Mouse (Mus musculus): ENCODE measurements around the gene Lamb3. TPM values are rescaled to one million over a fixed set of nuclear protein-coding genes. Genes with fewer than 3 reads are reported as not detected.
A peak's percentile ranks its signal among the peaks of the same experiment; 100 is the strongest.

Lamb3 gene
- total RNA-seq, 2 experiments from 2014 or later: 2.4 to 3.2 TPM

GRCm38 (mm10) chr1:193200640-193201382, 6.7 kb upstream of the Lamb3 start:
- DNase-seq (ENCODE audit: low spot score): no peak

GRCm38 (mm10) chr1:193201383-193201778, 6.1 kb upstream of the Lamb3 start, which contains the start of gene Traf3ip3:
Gene Traf3ip3 (minus strand): TSS chr1:193201703.
- no peak for DNase-seq (ENCODE audit: low spot score)

DNA sequence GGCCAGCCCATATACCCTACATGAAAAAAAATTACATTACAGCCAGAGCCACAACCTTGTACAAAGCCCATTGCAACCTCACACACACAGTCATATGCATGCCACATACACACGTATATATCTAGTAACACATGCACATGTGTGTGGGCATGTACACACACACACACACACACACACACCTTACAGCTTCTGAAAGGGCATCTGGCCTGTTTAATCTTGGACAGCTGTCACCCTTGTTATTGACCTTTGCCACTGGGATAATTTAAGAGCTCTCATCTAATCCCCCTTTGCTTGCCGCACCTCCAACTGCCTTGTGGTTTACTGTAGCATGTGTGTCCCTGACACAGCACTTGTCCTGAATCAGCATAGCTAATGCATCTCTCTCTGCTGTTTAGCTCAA, 3.7 kb upstream of the Lamb3 start:
- DNase-seq (ENCODE audit: low spot score): no peak

DNA sequence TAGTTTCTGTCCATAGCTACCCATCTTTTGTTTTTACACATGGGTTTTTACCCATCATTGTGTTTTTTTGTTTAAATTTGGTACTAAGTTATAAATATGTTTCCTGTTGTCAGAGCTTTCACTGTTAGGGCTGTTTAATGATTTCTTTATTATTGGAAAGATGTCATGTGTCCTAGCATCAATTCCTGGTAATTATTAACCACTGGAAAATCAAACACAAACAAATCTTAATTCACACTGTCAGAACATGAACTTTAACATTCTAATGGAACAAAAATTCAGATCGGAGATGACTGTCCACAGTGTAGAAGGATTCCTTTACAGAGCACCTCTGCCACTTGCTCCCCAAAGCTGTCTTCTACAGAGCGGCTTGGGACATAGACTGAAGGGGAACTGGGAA, 2.1 kb upstream of the Lamb3 start:
- no peak for DNase-seq (ENCODE audit: low spot score)

- DNase-seq (ENCODE audit: low spot score): peak; percentile 30
Measured at GRCm38 (mm10) chr1:193208178-193208577, 679 bp downstream of the Lamb3 start.

DNA sequence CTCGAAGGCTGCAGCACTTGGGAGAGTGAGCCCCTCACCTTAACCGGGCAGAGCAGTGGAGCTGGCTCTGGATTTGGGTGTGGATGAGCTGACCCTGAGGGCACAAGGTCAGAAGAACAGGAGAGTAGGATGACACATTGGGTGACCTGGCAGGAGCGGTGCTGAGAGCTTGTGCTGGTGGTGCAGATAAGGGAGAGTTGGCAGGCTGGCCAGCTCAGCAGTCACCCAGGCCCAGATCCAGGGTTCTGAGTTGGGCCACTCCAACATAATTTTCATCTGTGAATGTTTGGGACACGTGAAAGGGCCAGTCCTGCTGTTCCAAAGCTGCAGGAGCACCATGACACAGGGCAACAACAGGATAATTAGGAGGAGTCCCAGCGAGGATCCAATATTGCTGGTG, 3.9 kb downstream of the Lamb3 start:
- no peak for DNase-seq (ENCODE audit: low spot score)

DNA sequence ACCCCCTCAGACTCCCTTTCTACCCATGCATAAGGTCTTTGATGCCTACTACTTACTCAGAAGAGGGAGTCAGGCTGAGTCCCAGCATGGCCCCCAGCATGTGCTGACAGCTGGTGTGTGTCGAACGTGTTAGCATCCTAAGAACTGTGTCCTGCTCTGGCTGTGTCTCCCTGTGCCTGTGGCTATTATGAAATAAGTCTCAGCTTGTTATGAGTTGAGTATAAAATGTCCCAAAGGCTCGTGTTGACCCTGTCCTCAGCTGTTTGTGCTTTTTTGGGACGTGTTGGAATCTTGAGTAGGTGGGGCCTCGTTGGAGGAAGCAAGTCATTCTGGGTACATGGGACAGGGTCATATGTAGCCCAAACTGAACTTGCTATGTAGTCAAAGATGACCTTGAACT, 6.6 kb downstream of the Lamb3 start:
- no peak for DNase-seq (ENCODE audit: low spot score)

DNA sequence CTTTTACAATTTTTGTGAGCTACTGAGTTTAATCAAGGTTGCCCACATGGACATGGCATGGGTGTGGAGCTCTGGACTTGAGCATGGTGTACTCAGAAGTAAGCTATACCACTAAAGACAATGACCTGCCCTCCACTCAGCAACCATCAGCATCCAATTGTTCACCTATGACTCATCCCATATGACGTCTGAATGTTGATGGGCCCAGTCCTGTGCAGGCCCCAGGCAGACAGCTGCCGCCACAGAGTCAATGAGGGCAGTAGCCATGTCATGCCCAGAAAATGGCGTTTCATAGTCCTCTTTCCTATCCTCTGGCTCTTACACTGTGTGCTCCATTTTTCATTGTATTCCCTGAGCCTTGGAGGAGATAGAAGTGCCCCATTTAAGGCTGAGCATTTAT, 8.5 kb downstream of the Lamb3 start:
- no peak for DNase-seq (ENCODE audit: low spot score)

DNA sequence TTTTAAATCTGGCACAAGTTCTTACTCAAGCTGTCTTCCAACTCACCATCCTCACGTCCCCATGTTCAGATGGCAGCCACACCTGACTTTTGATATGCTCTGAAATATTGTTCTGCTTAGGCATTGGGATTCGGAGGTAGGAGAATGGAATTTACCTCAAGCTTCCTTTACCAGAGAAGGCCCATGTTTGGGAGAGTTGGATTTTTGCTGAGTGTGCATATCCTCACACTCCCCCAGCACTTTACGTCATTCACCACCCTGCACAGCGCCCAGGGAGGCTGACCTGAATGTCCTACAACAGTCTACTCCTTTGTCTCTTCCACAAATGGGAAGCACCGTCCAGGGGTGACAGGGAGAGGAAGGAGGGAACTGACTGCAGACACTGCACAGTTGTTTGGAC, 12.9 kb downstream of the Lamb3 start:
- no peak for DNase-seq (ENCODE audit: low spot score)

DNA sequence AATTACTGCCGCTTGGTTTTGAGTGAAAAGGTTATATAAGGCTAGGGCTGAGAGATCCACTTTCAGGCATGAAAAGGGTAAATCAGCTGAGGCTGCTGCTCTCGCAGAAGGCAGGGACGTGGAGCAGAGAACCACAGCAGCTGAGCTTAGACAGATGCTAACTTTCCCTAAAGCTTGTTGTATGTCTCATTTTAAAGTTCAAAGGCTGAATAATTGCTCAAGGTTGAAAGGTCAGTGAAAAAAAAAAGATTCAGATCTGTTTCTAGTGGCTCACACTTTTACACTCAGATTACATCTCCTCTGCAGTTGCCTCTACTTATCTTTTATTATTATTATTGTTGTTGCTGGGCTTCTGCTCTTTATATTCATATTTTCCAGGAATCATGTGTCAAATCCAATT, 18.0 kb downstream of the Lamb3 start:
- DNase-seq (ENCODE audit: low spot score): no peak

DNA sequence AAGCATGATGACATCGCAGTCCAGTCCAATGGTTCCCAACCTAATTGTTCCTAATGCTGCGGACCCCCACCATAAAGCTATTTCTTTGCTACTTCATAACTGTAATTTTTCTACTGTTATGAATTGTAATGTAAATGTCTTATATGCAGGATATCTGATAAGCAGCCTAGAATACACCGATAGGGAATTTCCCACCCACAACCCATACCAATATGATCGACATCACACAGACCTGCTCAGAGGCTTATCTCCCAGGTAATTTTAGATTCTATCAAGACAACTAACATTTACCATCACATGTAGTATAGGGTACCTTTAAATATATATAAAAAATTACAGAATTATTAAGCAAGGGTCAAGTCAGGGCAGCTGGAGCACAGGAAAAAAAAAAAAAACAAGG, 18.6 kb downstream of the Lamb3 start:
- no peak for DNase-seq (ENCODE audit: low spot score)

DNA sequence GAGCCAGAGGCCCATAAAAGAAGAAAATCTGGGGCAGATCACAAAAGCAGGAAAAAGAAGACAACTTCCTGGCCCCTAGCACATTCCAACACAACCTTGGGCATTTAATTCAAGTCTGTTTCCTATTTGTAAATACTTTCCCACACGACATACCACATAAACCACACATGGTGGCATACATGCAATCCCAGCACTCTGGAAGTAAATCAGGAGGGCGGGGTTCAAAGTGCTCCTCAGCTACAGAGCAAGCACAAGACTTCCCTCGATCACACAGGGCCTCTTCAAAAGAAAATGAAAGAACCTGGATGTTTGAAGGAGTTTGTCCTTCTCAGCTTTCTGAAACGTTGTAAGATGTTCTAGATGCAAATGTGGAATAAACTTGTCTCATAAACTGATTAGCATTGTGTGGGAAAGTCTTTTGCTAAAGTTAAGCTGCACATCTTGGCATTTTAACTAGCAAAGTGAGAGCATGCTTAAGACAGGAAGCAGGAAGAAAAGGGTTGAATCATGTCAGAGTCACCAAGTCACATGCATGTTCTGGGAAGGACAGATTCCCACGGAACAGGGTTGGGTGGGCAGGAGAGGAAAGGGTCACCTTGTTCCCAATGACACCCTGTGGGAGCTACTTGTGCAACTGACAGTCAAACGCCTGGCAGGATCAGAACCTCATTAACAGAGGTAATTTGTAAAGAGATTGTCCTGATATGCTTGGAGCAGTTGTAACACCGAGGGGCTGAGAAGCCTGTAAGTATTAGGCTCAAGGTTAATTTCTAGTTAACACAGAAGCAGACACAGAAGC, 19.4 kb downstream of the Lamb3 start:
- no peak for DNase-seq (ENCODE audit: low spot score)

DNA sequence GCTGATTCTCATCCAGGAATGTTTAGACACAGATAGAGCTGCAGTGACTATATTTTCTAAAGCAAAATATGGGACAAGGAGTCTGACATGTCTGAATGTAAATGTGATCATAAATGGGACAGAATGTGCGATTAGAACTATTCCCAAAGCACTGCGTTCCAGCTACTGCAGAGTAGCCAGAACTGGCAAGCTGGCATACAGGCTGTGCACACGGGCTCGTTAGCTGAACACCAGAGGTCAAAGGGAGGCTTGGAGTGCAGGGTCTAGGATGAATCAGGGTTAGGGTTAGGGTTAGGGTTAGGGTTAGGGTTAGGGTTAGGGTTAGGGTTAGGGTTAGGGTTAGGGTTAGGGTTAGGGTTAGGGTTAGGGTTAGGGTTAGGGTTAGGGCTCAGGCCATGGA, 20.0 kb downstream of the Lamb3 start:
- no peak for DNase-seq (ENCODE audit: low spot score)

DNA sequence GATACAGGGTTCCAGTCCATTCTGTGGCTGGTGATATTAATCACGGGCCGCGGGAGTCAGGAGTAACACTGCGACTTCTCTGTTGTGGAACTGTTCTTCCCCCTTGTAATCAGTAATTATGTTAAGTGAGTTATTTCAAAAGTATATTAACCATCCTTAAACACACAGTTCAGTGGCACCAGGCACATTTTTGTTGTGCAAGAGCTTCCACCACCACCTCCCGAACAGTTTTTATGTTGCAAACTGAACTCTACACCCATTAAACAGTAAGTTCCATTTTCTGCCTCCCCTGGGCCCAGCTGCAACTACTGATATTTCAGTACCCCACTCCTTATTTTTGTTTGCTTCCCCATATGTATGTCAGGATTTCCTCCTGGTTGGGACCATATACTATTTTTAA, 22.1 kb downstream of the Lamb3 start:
- no peak for DNase-seq (ENCODE audit: low spot score)

- no peak for DNase-seq (ENCODE audit: low spot score)
Measured at GRCm38 (mm10) chr1:193230531-193230930, 23.0 kb downstream of the Lamb3 start.

DNA sequence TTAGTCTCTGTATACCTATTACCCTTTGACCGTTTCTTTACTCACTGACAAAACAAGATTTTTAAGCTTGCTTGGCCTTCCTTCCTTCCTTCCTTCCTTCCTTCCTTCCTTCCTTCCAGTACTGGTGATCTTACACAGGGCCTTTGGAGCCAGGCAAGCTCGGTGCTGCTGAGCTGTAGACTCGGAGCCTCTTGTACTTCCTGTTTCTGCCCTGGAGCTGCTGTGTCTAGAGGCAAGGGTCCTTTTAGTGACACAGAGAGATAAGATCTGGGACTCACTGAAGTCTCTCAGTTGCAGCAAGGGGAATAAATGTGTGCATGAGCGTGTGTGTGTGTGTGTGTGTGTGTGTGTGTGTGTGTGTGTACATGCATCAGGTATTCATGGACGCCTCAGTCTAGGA, 23.4 kb downstream of the Lamb3 start:
- DNase-seq (ENCODE audit: low spot score): no peak

DNA sequence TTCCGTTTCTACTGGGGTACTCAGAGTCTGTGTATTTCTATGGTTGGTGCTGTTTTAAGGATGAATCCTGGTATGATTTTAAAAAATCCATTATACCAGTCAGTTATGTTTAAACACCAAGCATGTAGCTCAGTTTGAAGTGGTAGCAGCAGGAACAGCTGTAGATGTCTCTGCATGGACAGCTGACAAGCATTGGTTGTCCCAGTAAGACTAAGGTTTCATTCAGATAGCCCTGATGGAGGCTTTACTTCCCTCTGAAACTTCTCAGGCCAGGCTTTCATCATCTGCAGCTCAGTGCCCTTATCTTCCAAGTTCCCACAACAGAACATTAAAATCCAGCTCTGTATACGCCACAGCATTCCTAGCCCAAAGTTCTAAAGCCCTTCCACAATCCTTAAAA, 25.2 kb downstream of the Lamb3 start:
- DNase-seq (ENCODE audit: low spot score): no peak

DNA sequence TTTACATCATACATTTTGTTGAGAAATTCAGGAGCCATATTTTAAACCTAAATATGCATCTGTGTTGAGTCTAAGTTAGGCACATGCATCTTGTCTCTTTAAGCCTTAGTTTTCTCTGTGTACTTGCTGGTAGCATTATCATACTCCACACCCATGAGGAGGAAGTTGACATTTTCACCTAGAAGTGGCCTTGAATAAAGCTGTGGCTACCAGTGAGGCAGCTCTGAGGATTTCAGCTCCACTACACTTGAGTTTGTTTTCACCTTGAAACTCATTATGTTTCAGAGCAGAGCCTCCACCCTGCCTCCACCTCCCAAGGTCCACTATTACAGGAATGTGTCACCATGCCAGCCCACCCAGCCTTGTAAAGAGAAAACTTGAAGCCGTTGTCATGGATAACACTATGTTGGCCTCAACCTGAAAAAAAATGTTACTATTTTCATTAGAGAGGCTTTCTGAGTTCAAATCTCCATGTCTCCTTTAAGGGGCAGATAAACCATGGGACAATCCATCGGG, 26.7 kb downstream of the Lamb3 start:
- DNase-seq (ENCODE audit: low spot score): no peak

- DNase-seq (ENCODE audit: low spot score): no peak
Measured at GRCm38 (mm10) chr1:193234930-193235329, 27.4 kb downstream of the Lamb3 start.

GRCm38 (mm10) chr1:193238426-193238825, 30.9 kb downstream of the Lamb3 start:
- no peak for DNase-seq (ENCODE audit: low spot score)

GRCm38 (mm10) chr1:193241436-193241835, 33.9 kb downstream of the Lamb3 start:
- DNase-seq (ENCODE audit: low spot score): no peak

DNA sequence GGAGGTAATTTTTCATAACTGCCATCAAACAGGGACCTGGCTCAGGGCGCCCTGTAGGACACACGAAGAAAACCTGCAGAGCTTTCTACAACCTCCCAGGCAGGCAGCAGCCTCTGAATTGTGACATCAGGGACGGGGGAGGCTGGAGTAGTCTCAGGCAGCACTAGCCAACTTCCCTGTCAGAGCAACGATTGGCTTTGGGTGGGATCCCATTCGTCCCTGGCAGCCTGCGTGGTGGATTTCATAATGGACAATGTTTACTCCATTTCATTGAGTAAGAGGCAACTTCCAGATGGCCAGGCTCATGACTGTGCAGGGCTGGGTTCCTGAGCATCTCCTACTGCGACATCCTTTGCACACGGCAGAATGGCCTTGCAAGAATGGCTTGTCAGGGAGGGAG, 34.7 kb downstream of the Lamb3 start:
- peak; percentile 91 for DNase-seq (ENCODE audit: low spot score)

DNA sequence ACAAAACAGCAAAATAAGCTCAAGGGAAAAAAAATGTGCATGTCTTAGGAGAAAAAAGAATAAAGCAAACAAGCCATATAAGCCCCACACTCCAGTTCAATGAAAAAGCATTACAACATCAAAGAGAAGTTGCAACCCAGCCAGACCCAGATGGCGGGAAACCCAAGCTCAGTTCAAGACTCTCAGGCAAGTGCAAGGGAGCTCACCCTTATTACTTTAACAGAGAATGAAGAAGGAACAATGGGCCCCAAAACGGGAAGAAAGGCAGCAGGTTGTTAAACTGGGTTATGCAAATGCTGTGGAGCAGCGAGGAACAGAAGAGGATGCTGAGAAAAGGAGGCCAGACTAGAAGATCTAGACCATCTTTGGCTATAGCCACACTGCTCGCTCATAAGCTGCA, 35.4 kb downstream of the Lamb3 start:
- DNase-seq (ENCODE audit: low spot score): peak; percentile 41

Data from gastrocnemius, adult 18-20 months (tissue).